Mouse (Mus musculus) thymus, postnatal 10 days (tissue): Measurements from ENCODE around the gene Nfx1.
A peak's percentile ranks its signal among the peaks of the same experiment; 100 is the strongest.

Experiments used
- DNase-seq, 2 experiments: peaks; one replicate each; pipeline ENCODE4 v3.0.0; 2021; ENCODE audit warnings: low spot score in 2 of 2

Gene Nfx1

GRCm38 (mm10) chr4:41046254-41046795 lies 75.6 kb downstream of the Nfx1 start:
- no peak for DNase-seq

GRCm38 (mm10) chr4:41047524-41048271 lies 77.0 kb downstream of the Nfx1 start, which contains the start of gene Aqp7:
Gene Aqp7 (minus strand): TSS chr4:41048139.
- no peak for DNase-seq

DNA sequence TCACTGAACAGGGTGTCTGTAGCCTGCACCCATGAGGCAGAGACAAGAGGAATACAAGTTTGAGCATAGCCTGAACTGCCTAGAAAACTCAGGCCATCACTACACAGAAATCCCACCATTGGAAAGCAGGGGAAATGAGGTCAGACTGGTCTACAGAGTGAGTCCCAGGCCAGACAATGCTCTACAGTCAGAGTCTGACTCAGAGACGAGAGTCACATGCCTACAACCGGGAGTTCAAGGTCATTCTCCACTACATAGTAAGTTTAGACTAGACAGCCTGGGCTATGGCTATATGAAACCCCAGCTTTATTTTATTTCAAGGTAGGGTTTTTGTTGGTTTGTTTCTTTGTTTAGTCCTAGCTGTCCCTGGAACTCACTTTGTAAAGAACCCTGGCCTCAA lies 78.2 kb downstream of the Nfx1 start:
- DNase-seq, result no peak

DNA sequence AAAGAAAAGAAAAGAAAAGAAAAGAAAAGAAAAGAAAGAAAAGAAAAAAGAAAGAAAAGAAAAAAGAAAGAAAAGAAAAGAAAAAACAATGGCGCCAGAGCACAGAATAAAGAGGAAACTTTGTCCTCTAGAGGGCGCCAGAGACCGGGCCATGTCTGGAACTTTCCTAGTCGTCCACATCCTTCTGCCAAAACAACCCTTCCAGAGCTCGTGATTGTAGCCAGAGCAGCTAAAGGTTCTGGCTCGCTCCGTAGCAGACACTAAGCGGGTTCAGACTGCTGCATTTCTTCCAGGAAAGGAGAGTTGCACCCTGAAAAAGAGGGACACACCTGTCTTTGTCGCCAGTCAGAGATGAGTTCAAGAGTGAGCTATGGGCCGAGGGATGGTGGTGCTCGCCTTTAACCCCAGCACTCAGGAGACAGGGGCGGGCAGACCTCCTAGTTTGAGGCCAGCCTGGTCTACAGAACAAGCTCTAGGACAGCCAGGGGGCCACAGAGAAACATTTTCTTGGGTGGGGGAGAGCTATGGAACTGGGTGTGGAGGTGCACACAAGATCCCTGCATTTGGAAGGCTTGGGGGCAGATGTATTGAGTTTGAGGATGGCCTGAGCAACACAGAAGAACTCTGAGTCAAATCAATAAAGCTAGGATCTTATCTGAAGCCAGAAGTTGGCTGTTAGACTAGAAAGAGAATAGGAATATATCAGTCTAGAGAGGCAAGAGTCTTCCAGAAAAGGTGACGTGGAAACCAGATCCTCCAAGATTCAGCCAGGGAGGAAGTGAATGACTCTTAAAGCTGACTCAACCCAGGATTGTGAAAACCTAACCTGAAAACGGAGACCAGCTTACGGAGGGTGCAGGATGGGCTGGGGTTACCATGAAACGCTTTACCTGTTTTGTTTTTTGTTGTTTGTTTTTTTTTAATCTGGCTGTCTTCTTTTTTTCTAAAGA lies 80.3 kb downstream of the Nfx1 start:
- peak; percentile 38 to 84 for DNase-seq

DNA sequence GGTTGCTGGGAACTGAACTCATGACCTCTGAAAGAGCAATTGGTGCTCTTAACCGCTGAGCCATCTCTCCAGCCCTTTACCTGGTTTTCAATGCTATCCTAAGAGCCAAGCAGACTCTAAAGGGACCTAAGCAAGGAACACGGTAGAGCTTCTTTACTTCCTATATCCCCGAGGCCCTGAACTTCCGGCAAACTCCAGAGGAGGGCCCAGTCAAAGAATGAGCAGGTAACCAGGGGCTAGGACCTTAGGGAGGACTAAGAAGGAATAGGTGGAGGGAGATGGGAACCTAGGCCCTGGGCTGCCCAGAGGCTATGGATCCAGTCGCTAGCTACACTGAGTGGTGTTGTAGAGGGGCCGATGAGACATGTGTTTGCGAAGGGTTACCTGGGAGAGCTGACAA lies 81.1 kb downstream of the Nfx1 start:
- DNase-seq, result no peak

DNA sequence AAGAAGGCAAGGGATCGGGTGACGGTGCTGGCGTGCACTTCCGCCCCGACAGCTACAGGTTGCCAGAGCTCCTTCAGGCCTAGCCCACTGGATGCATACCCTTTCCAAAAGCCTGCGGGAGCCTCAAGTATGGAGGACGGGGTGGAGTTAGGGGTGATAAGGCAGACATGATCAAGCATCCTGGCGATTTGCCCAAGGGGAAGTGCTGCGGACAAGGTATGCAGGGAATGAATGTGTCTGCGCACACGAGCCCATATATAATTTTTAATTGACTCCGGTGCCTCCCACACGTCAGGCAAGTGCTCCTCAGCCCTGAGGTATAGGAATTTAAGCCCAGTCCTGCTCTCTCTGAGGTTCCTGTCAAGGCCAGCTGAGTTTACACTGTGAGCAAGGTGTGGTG lies 84.4 kb downstream of the Nfx1 start:
- no peak for DNase-seq

DNA sequence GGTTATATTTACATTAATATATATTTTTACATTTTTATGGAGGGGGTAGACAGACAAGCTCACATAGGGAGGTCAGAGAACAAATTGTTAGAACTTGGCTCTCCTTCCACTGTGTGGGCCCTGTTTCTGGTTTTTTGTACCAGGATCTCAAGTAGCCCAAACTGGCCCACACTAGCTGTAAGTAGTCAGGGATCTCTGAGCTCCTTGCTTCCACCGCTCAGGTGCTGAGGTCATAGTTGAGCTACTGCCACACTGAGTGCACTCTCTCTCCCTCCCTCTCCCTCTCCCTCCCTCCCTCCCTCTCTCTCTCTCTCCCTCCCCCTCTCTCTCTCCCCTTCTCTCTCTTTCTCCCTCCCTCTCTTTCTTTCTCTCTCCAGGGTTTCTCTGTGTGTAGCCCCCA lies 85.5 kb downstream of the Nfx1 start:
- DNase-seq, result no peak

- no peak for DNase-seq
These were observed 86.1 kb downstream of the Nfx1 start for GRCm38 (mm10) chr4:41056742-41057332.

- no peak for DNase-seq
These were observed 86.7 kb downstream of the Nfx1 start for GRCm38 (mm10) chr4:41057361-41057760.

- DNase-seq, result no peak
These were observed 92.6 kb downstream of the Nfx1 start for GRCm38 (mm10) chr4:41063351-41063750.

DNA sequence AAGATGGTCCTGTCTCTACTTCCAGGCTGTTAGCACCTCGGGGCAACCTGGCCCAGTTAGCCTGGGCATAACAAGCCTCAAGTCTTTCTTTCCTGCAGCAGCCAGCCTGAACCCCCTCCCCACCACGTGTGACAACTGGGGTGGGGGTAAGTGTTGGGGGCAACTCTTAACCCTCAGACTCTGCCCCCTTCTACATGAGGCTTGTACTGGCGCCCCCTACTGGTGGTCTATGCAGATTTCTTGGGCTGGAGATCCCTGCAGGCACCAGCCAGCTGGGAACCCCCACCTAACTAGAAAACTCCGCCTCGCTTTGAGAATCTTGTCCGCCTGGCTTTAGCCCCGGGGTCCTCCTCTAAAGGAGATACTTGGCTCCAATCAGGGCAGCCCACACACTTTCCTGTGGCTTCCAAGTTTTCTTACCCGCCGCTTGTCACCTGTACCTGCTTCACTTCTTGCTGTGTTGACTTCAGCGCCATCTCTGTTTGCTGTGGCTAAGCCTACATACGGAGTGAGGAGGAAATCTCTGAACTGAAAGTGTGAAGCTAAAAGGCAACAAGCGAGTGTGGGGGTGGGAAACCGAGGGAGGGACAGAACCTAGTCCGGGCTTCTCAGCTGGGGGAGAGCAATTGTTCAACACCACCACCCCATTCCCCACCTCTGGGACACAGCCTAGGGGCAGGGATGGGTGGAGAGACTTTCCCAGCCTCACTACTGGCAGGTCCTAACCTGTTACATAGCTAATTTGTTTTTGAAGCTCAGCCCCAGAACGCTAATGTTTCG lies 93.4 kb downstream of the Nfx1 start:
- peak in 1 of 2 experiments; percentile 43 for DNase-seq

DNA sequence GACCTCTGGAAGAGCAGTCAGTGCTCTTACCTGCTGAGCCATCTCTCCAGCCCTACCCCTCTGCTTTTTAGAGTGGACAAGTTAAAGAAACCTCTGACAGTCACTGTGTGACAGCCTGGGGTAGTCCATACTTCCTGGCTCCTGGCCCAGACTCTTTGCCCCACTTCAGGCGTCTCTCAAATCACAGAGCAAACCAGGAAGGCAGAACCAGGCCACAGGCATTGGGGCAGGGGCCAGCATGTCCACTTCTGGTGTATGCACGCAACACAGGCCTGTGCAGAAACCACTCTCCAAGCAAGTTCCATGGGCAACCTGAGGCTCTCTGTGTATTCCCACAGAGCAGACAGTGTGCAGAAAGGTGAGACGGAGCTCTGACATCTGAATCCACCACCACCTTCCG lies 94.5 kb downstream of the Nfx1 start:
- no peak for DNase-seq

GRCm38 (mm10) chr4:41071500-41072429 lies 101.1 kb downstream of the Nfx1 start:
- DNase-seq, result no peak

GRCm38 (mm10) chr4:41073008-41073817 lies 102.5 kb downstream of the Nfx1 start:
- DNase-seq, result no peak

DNA sequence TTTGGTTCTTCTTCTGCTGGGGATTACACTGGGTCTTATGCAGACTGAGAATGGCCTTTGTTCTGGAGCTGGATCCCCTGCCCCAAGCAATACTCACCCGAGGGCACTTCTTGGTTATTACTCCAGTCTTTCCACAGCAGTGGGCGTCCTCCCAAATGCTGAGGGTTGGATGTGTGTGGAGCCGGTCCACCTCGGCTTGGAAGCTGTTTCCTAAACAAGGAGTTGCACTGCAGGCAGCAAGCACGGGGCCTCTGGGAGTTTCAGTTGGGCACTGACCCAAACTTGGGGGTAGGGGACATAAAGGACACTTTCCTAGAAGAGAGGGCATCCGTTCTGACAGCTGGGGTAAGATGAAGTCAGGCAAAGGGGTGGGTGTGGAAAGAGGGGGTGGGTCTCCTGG lies 103.8 kb downstream of the Nfx1 start:
- DNase-seq, result no peak
